Mouse (Mus musculus): ENCODE measurements around the gene Usp35. TPM values are rescaled to one million over a fixed set of nuclear protein-coding genes. Genes with fewer than 3 reads are reported as not detected.

Usp35 gene
- polyA plus RNA-seq, 1 experiment = 9.1 TPM

GRCm38 (mm10) chr7:97336678-97337077 is 4.9 kb upstream of the Usp35 start:
- TF ChIP-seq CTCF (IDR thresholded peaks at IDR 0.05; ENCODE audit: low read depth, low read length) (no peak), EP300 (IDR thresholded peaks at IDR 0.05; ENCODE audit: insufficient read depth, low read depth, low read length) (no peak), POLR2A (IDR thresholded peaks at IDR 0.05; ENCODE audit: insufficient read depth, low read length) (no peak)
- Histone ChIP-seq H3K27ac (ENCODE audit: insufficient read depth, low read length) (no peak overlapping the region), H3K4me1 (ENCODE audit: control insufficient read depth, insufficient read depth, low read length) (peaks cover 5% of the 10 kb centered on the region), H3K9ac (ENCODE audit: low read depth, poor library complexity, severe bottlenecking) (no peak overlapping the region), H3K27me3 (ENCODE audit: control insufficient read depth, insufficient read depth, low read length, poor library complexity, severe bottlenecking) (no peaks in the 10 kb centered on the region), H3K36me3 (ENCODE audit: control insufficient read depth, insufficient read depth, low read length, poor library complexity, severe bottlenecking) (no peaks in the 10 kb centered on the region), H3K9me3 (replicated peaks; ENCODE audit: control insufficient read depth, insufficient read depth, low read length, poor library complexity, severe bottlenecking) (no peaks in the 10 kb centered on the region), H3K4me3 (ENCODE audit: low read depth, low read length) (no peak overlapping the region)

- TF ChIP-seq EP300 (IDR thresholded peaks at IDR 0.05; ENCODE audit: insufficient read depth, low read depth, low read length) (no peak), POLR2A (IDR thresholded peaks at IDR 0.05; ENCODE audit: insufficient read depth, low read length) (no peak), CTCF (IDR thresholded peaks at IDR 0.05; ENCODE audit: low read depth, low read length) (no peak)
- H3K27ac ChIP-seq (ENCODE audit: insufficient read depth, low read length) = no peak overlapping the region
- H3K36me3 ChIP-seq (ENCODE audit: control insufficient read depth, insufficient read depth, low read length, poor library complexity, severe bottlenecking) = no peaks in the 10 kb centered on the region
- peaks cover 5% of the 10 kb centered on the region for H3K4me1 ChIP-seq (ENCODE audit: control insufficient read depth, insufficient read depth, low read length)
- no peaks in the 10 kb centered on the region for H3K27me3 ChIP-seq (ENCODE audit: control insufficient read depth, insufficient read depth, low read length, poor library complexity, severe bottlenecking)
- H3K9me3 ChIP-seq (replicated peaks; ENCODE audit: control insufficient read depth, insufficient read depth, low read length, poor library complexity, severe bottlenecking) = no peaks in the 10 kb centered on the region
- no peak overlapping the region for H3K9ac ChIP-seq (ENCODE audit: low read depth, poor library complexity, severe bottlenecking)
- H3K4me3 ChIP-seq (ENCODE audit: low read depth, low read length) = no peak overlapping the region
These were observed 2.6 kb upstream of the Usp35 start for GRCm38 (mm10) chr7:97334406-97334805.

GRCm38 (mm10) chr7:97333113-97333898 is 1.5 kb upstream of the Usp35 start:
- no peaks in the 10 kb centered on the region for H3K36me3 ChIP-seq (ENCODE audit: control insufficient read depth, insufficient read depth, low read length, poor library complexity, severe bottlenecking)
- H3K9me3 ChIP-seq (replicated peaks; ENCODE audit: control insufficient read depth, insufficient read depth, low read length, poor library complexity, severe bottlenecking) = no peaks in the 10 kb centered on the region
- H3K9ac ChIP-seq (ENCODE audit: low read depth, poor library complexity, severe bottlenecking) = no peak overlapping the region
- no peak for TF ChIP-seq EP300 (IDR thresholded peaks at IDR 0.05; ENCODE audit: insufficient read depth, low read depth, low read length)
- TF ChIP-seq POLR2A (IDR thresholded peaks at IDR 0.05; ENCODE audit: insufficient read depth, low read length) = no peak
- no peak for TF ChIP-seq CTCF (IDR thresholded peaks at IDR 0.05; ENCODE audit: low read depth, low read length)
- H3K4me1 ChIP-seq (ENCODE audit: control insufficient read depth, insufficient read depth, low read length) = peaks cover 5% of the 10 kb centered on the region
- no peak overlapping the region for H3K27ac ChIP-seq (ENCODE audit: insufficient read depth, low read length)
- H3K27me3 ChIP-seq (ENCODE audit: control insufficient read depth, insufficient read depth, low read length, poor library complexity, severe bottlenecking) = no peaks in the 10 kb centered on the region
- H3K4me3 ChIP-seq (ENCODE audit: low read depth, low read length) = no peak overlapping the region

GRCm38 (mm10) chr7:97332667-97333041 is 834 bp upstream of the Usp35 start:
- Histone ChIP-seq H3K36me3 (ENCODE audit: control insufficient read depth, insufficient read depth, low read length, poor library complexity, severe bottlenecking) (no peaks in the 10 kb centered on the region), H3K27ac (ENCODE audit: insufficient read depth, low read length) (no peak overlapping the region), H3K9ac (ENCODE audit: low read depth, poor library complexity, severe bottlenecking) (peak overlapping the region; percentile 57), H3K27me3 (ENCODE audit: control insufficient read depth, insufficient read depth, low read length, poor library complexity, severe bottlenecking) (no peaks in the 10 kb centered on the region), H3K9me3 (replicated peaks; ENCODE audit: control insufficient read depth, insufficient read depth, low read length, poor library complexity, severe bottlenecking) (no peaks in the 10 kb centered on the region), H3K4me1 (ENCODE audit: control insufficient read depth, insufficient read depth, low read length) (peaks cover 5% of the 10 kb centered on the region), H3K4me3 (ENCODE audit: low read depth, low read length) (peak overlapping the region; percentile 95)
- TF ChIP-seq POLR2A (IDR thresholded peaks at IDR 0.05; ENCODE audit: insufficient read depth, low read length) (no peak), EP300 (IDR thresholded peaks at IDR 0.05; ENCODE audit: insufficient read depth, low read depth, low read length) (no peak), CTCF (IDR thresholded peaks at IDR 0.05; ENCODE audit: low read depth, low read length) (no peak)

GRCm38 (mm10) chr7:97330931-97331645 is 732 bp downstream of the Usp35 start:
- H3K27ac ChIP-seq (ENCODE audit: insufficient read depth, low read length) = no peak overlapping the region
- H3K36me3 ChIP-seq (ENCODE audit: control insufficient read depth, insufficient read depth, low read length, poor library complexity, severe bottlenecking) = no peaks in the 10 kb centered on the region
- H3K9ac ChIP-seq (ENCODE audit: low read depth, poor library complexity, severe bottlenecking) = peak overlapping the region; percentile 57

GRCm38 (mm10) chr7:97329676-97330075 is 2.1 kb downstream of the Usp35 start:
- H3K9ac ChIP-seq (ENCODE audit: low read depth, poor library complexity, severe bottlenecking) = no peak overlapping the region
- H3K36me3 ChIP-seq (ENCODE audit: control insufficient read depth, insufficient read depth, low read length, poor library complexity, severe bottlenecking) = no peaks in the 10 kb centered on the region
- H3K9me3 ChIP-seq (replicated peaks; ENCODE audit: control insufficient read depth, insufficient read depth, low read length, poor library complexity, severe bottlenecking) = no peaks in the 10 kb centered on the region
- no peak for TF ChIP-seq POLR2A (IDR thresholded peaks at IDR 0.05; ENCODE audit: insufficient read depth, low read length)
- TF ChIP-seq EP300 (IDR thresholded peaks at IDR 0.05; ENCODE audit: insufficient read depth, low read depth, low read length) = no peak
- TF ChIP-seq CTCF (IDR thresholded peaks at IDR 0.05; ENCODE audit: low read depth, low read length) = no peak
- H3K4me1 ChIP-seq (ENCODE audit: control insufficient read depth, insufficient read depth, low read length) = peaks cover 5% of the 10 kb centered on the region
- H3K4me3 ChIP-seq (ENCODE audit: low read depth, low read length) = no peak overlapping the region
- H3K27ac ChIP-seq (ENCODE audit: insufficient read depth, low read length) = no peak overlapping the region
- H3K27me3 ChIP-seq (ENCODE audit: control insufficient read depth, insufficient read depth, low read length, poor library complexity, severe bottlenecking) = no peaks in the 10 kb centered on the region

More at GRCm38 (mm10) chr7:97330931-97331645, 732 bp downstream of the Usp35 start:
- Histone ChIP-seq H3K4me3 (ENCODE audit: low read depth, low read length) (peak overlapping the region; percentile 99), H3K4me1 (ENCODE audit: control insufficient read depth, insufficient read depth, low read length) (peaks cover 5% of the 10 kb centered on the region), H3K9me3 (replicated peaks; ENCODE audit: control insufficient read depth, insufficient read depth, low read length, poor library complexity, severe bottlenecking) (no peaks in the 10 kb centered on the region), H3K27me3 (ENCODE audit: control insufficient read depth, insufficient read depth, low read length, poor library complexity, severe bottlenecking) (no peaks in the 10 kb centered on the region)
- TF ChIP-seq EP300 (IDR thresholded peaks at IDR 0.05; ENCODE audit: insufficient read depth, low read depth, low read length) = no peak
- no peak for TF ChIP-seq POLR2A (IDR thresholded peaks at IDR 0.05; ENCODE audit: insufficient read depth, low read length)
- no peak for TF ChIP-seq CTCF (IDR thresholded peaks at IDR 0.05; ENCODE audit: low read depth, low read length)
